Mouse (Mus musculus): ENCODE data around the gene Cnot3. TPM values are rescaled to one million over a fixed set of nuclear protein-coding genes. Genes with fewer than 3 reads are reported as not detected.

The Cnot3 gene
- 10 to 100 TPM; 90.6 to 93.3 TPM for total RNA-seq (2023)

DNA sequence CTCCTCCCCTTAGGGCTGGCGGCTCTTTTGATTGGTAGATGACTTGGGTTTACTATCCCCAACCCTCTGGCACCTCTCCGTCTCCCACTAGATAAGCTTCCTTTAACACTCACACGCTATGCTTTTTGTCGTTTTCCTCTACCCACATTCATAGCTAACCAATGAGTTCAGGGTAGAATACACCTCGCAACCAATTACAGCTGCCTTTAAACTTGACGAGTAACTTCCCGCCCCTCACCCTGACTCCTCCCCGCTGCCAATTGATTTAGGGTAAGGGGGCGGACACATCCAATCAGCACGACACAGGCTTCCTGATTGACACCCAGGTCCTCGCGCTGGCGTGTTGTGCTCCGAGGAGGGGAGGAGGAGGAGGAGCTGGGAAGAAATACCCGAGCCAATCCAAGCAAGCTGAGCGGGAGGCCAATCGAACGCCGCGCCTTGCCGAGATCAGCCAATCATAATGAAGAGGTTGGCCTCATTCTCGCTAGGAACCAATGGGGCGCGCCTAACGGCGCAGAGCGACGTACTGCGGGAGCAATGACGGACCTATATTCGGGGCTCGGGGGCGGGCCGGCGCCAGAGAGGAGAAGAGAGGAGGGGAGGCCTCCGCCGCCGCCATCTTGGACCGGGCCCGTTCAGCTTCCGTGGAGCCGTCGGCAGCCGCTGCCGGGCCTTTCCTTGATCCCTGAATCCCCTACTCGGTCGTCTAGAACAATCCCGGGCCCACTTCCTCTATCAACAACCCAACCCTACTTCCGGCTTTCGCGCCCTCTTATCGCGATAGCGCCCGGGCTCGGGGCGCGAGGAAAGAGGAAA, at the start of gene Cnot3:
Cnot3 (plus strand) TSS at position 597 of the 816 bp plus-strand sequence.

DNA sequence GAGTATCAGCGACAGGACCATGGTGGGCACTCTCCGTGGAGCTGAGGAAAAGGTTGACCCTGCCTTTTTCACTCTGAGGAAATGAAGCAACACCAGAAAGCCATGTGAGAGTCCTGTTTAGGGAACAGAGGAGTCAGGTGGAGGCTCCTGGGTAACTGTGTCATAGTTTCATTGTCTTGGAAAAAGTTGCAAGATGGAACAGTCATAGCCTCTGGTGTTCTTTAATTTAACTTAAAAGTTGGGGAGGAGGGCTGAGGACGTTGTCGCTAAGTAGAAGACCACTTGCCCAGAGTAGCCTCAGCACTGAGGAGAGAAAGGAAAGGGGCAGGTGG, 29.0 kb upstream of the Cnot3 start, which contains the start of gene Oscar:
Oscar (minus strand) TSS at position 101 of the 332 bp plus-strand sequence.

DNA sequence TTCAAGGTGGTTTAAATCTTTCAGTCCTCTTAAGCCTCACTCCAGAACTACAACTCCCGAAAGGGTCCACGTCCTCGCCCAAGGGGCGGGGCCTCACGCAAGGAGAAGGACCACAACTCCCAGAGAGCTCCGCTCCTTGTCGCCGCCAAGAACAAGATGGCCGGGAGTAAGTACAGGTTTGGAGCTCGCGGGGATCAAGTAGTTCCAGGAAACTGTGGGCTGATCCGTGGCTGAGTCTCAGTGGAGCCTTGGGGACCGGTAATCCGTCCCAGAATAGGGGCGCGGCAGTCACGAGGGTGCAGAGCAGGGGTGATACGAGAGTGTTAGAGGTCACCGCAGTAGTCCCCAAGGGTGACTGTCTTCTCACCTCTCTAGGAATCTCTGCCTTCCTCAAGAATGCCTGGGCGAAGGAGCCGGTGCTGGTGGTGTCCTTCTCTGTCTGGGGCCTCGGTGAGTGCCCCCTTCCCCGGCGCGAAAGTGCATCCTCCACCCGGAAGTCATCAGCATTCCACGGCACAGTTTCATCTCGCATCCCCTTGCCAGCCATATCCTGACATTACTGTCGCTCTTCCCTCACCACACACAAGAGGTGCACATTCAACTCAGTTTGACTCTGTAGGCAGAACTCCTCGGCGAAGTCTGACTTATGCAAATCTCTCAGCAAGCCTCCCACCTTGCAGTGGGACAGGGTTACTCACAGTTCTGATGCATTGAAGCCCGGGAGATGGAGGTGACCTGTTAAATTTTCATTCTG, 27.6 kb upstream of the Cnot3 start, which contains the start of gene Ndufa3:
Ndufa3 (plus strand) TSS at position 132 of the 754 bp plus-strand sequence.

DNA sequence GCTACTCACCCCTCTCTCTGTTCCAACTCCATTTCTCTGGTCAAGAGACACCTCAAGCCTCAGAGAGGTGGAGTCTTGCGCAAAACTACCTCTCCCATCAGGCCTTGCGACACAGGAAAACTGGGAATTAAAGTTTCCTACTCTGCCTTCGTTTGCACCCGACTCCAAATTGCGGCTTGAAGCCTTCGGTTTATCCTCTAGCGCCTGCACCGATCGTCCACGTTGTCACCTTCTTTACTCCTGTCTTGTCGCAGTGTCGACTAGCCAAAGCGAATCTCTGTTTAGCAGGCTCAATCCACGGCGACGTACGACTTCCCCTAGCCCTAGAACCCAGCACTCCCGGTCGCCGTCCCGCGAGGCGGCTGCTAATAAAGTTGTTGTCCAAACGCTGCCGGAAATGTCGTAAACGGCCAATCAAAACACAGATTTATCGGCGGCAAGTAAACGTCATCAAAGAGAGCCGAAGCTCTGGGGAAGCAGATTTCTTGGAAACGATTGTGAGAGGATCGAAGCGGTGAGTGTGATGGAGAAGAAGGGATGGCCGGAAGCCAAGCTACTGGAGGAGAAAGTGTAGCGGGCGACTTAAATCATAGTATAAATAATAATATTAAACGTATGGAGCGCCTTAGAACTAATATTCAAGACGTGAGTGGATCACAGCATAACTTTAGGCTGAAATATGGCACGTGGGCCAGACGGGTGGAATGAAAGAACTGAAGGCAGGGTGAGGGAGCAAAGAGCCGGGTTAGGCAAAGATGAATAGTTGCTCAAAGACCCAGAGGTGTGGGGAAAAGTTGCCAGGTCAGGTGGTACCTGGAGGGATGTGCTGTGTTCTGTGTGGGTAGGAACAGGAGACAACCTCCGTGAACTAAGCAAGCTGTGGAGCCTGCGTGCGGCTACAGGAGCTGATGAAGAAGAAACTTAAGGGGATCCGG, 15.3 kb upstream of the Cnot3 start, which contains the start of the genes Tfpt and Prpf31:
Tfpt (minus strand) TSS at position 387 of the 935 bp plus-strand sequence.
Prpf31 (plus strand) TSS at position 443 of the 935 bp plus-strand sequence.

DNA sequence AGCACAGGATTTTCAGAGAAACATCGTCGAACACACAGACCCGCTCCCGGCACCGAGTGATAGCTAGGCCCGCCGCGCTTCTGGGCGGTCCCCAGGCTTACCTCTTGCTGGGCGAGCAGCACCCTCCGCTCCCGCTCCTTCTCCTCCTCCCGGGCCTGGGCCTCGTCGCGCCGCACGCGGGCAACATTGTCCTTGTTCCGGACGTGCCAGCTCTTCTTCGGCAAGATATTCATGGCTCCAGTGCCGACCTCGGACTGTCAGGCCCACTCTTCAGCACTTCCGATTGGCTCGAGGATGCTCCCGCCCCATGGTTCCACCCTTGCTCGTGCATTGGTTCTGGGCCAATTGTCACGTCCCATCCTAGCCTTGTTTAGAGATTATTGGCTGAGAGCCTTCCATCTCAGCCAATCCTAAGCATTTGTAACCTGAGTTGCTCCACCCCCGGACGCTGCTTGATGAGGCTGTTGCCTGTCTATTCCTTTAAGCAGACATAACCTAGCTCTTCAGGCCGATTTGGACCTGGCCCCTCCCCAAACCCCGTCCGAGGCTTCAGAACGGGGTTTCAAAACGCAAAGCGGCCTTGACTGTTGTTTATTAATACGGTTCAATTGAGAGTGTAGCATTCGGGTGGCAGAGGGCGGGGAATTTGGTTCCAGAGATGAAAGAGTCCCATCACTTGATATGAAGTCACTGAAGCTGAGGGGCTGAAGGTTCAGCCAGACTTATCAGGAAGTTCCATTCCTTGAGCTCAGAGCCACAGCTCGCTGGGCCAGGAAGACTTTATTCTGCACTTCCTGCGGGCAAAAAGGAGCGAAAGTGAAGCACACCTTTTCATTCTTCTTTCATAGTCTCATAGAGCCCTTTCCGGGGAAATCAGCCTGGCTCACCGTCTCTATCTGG, 20.4 kb downstream of the Cnot3 start, which contains the start of gene Leng1:
Leng1 (minus strand) TSS at position 626 of the 900 bp plus-strand sequence.

DNA sequence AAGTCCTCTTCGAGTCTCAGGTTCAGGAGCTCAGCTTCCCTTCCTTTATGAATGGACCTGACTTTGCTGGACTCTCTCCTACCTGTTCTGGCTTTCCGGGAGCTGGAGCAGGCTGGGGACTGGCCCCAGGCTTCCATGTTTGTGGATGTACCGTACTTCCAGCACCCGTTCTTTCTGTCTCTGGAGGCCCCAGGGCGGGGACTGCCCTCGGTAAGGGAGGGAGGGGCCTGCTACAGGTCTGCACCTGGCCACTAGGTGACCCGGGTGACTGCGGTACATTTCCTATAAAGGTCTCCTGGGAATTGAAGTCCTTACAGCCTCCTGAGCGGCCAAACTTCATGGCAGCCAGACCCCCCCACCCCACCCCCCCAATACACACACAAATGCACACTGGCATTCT, 32.3 kb downstream of the Cnot3 start, which contains the start of gene Tmc4:
Tmc4 (minus strand) TSS at position 212 of the 400 bp plus-strand sequence.

DNA sequence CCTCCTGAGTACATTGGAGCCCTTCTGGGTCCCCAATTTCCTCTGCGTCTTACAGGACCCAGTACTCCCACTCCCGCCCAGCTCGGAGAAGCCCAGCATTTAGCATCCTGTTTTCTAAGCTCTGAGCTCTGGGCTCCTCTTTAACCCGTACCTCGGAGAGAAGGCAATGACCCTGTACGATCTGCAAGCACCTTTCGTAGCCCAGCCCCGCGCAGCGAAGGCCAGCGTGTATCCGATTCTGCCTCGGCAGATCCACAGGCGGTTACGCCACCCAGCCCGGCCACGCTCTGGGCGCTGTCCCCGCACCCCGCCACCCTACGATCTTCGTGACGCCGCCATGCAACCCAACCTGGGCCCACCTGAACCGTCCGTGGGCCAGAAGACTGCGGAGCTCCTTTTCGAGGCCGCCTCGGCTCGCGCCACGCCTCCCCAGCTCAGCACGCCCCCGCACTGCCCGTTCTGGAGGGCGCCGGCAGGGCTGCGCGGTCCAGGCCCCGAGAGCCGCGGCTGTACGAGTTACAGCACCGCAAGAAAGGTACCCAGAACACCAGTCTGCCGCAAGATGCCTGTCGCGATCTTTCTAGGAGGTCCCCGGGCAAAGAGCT, 47.4 kb downstream of the Cnot3 start, which contains the start of gene Tsen34:
Tsen34 (plus strand) TSS at position 482 of the 605 bp plus-strand sequence.

DNA sequence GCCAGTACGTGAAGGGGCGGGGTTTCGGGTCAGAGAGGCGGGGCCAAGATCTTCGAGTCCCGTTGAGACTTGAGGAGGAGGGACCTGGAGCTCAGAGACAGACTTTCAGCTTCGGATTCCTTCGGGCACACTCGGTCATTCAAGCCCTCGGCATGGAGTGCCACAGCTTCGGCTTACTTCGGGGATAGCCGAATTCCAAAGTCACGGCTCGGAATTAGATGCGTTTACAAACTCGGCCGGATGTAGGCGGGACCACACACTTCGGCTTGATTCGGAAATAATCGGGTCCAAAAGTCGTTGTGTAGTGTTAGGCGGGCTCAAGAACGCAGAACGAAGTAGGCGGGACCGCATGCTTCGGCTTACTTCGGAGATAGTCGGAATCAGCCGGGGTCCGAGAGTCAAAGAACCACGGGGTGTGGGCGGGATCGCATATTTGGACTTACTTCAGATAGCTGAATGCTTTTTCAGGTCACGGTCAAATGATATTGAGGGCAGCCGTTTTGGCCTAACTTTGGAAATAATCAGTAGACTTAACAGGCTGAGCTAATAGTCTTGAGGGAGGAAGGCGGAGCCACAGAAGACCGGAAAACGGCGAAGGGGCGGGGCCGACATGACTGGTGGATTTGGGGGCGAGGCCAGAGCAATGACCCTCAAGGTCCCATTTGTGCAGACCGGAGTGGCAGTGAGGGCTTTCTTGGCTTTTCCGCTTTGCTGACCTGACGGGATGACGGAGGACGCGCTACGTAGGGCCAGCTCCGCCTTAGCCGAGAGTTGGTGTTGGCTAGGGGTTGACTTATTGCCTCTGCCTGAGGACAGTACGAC, 48.1 kb downstream of the Cnot3 start, which contains the start of gene Mboat7:
Mboat7 (minus strand) TSS at position 537 of the 822 bp plus-strand sequence.

DNA sequence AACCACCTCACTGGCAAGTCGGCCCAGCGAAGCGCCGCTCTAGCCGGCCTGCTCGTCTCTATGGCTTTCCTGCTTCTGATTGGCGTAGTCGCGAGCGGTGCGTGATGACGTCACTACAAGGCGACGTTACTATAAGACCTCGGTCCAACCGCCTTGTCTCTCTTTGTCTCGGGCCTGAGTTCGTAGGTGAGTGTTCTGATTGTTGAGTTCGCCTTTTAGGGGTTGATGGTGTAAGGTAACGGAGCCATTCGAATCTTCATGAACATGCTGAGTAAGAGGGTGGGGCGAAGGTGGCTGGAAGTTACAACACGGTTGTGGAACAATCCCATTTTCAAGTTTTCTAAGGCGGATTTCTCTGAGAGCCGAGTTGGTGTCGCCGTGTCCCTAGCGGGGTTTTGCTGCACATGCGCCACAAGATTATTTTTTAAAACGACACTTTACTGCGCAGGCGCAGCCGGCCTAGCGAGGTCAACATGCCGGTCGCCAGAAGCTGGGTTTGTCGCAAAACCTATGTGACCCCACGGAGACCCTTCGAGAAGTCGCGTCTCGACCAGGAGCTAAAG, 58.9 kb downstream of the Cnot3 start, which contains the start of gene Rps9:
Rps9 (plus strand) TSS at position 115 of the 563 bp plus-strand sequence.

Other genes starting within 250 kb of the Cnot3 start
- not detected for gene Cacng6, start 221.1 kb upstream of the Cnot3 start, total RNA-seq (2023)
- 10 to 100 TPM; 36.3 to 56.9 TPM for gene Tarm1, start 142.6 kb upstream of the Cnot3 start, total RNA-seq (2023)
- gene Oscar, start 29.1 kb upstream of the Cnot3 start, total RNA-seq (2023), result not detected
- gene Ndufa3, start 27.9 kb upstream of the Cnot3 start, total RNA-seq (2023), result 100 to 1,000 TPM; 329 to 345 TPM
- gene Tfpt, start 15.3 kb upstream of the Cnot3 start, total RNA-seq (2023), result 10 to 100 TPM; 15.9 to 19.6 TPM
- 10 to 100 TPM; 24.8 to 28.5 TPM for gene Prpf31, start 15.3 kb upstream of the Cnot3 start, total RNA-seq (2023)
- gene Leng1, start 20.6 kb downstream of the Cnot3 start, total RNA-seq (2023), result 1 to 10 TPM; 5.3 to 6.4 TPM
- gene Tmc4, start 32.3 kb downstream of the Cnot3 start, total RNA-seq (2023), result 10 to 100 TPM; 27.7 to 33.0 TPM
- 10 to 100 TPM; 40.3 to 41.9 TPM for gene Tsen34, start 47.6 kb downstream of the Cnot3 start, total RNA-seq (2023)
- gene Mboat7, start 48.3 kb downstream of the Cnot3 start, total RNA-seq (2023), result 100 to 1,000 TPM; 170 to 176 TPM
- 1,000 to 10,000 TPM; 1,138 to 1,142 TPM for gene Rps9, start 58.7 kb downstream of the Cnot3 start, total RNA-seq (2023)
- gene Pirb, start 75.1 kb downstream of the Cnot3 start, total RNA-seq (2023), result 100 to 1,000 TPM; 301 to 340 TPM
- gene Gm15448, start 180.4 kb downstream of the Cnot3 start, total RNA-seq (2023), result 10 to 100 TPM; 72.3 to 84.3 TPM
- gene Pira2, start 199.8 kb downstream of the Cnot3 start, total RNA-seq (2023), result 10 to 100 TPM; 57.5 to 77.0 TPM

All from neutrophil, adult 83 days (primary cell).